Mouse (Mus musculus) CH12.LX (cell line): ENCODE results near the gene Cdk17. TPM values are rescaled to one million over a fixed set of nuclear protein-coding genes. Genes with fewer than 3 reads are reported as not detected.
A peak's percentile ranks its signal among the peaks of the same experiment; 100 is the strongest.

Source experiments
- DNase-seq: peaks from one replicate; pipeline ENCODE4 v3.0.0-alpha.2; 2013; ENCODE audit errors: extremely low read depth
- H3K27ac ChIP-seq: 2 replicates; pipeline ENCODE4 v1.5.1; 2012; ENCODE audit warnings: low read depth, mild to moderate bottlenecking, control low read depth, moderate library complexity; ENCODE audit not compliant: insufficient read depth
- H3K27me3 ChIP-seq: replicated peaks from 2 replicates; pipeline ENCODE3; 2012; ENCODE audit warnings: inconsistent platforms
- H3K36me3 ChIP-seq, 2 experiments: replicated peaks in 1 of 2; 2 replicates each; pipeline versions ENCODE3 to v1.6.1; 2012; ENCODE audit warnings: inconsistent platforms in 1 of 2, low read length in 1 of 2, mild to moderate bottlenecking in 1 of 2, mixed read lengths in 1 of 2, moderate library complexity in 1 of 2; ENCODE audit not compliant: control insufficient read depth in 1 of 2, insufficient read depth in 1 of 2
- H3K4me1 ChIP-seq, 2 experiments: 2 replicates each; pipeline ENCODE4 v1.6.1; 2012; ENCODE audit warnings: inconsistent platforms in 1 of 2, moderate library complexity in 1 of 2; ENCODE audit not compliant: insufficient read depth in 2 of 2, control insufficient read depth in 1 of 2
- H3K4me2 ChIP-seq: 2 replicates; pipeline ENCODE4 v1.6.1; 2012; ENCODE audit warnings: low read depth, mild to moderate bottlenecking, control low read depth; ENCODE audit not compliant: poor library complexity, insufficient read depth, severe bottlenecking
- H3K4me3 ChIP-seq, 3 experiments: fragments of 150-350 bp in 1 of 3; sonication (generic) in 1 of 3; replicated peaks in 1 of 3; 2 replicates each; pipeline versions ENCODE3 to v1.5.1; 2011 to 2012; ENCODE audit warnings: low read depth in 2 of 3, low read length in 2 of 3, mild to moderate bottlenecking in 2 of 3, moderate library complexity in 2 of 3, control low read depth in 1 of 3, improper control_type of control experiment in 1 of 3, inconsistent platforms in 1 of 3, mixed read lengths in 1 of 3; ENCODE audit not compliant: poor library complexity in 1 of 3
- H3K79me2 ChIP-seq: replicated peaks from 2 replicates; pipeline ENCODE4 v1.6.1; 2012; ENCODE audit warnings: mild to moderate bottlenecking, moderate library complexity; ENCODE audit not compliant: control insufficient read depth, poor library complexity, insufficient read depth, severe bottlenecking; ENCODE audit errors: extremely low read depth
- H3K9ac ChIP-seq: 2 replicates; pipeline ENCODE4 v1.6.1; 2012; ENCODE audit warnings: low read depth, mild to moderate bottlenecking, control low read depth, moderate library complexity; ENCODE audit not compliant: insufficient read depth
- H3K9me3 ChIP-seq: replicated peaks from 2 replicates; pipeline ENCODE3; 2012; ENCODE audit warnings: low read length, inconsistent platforms, mixed read lengths
- BHLHE40 ChIP-seq: IDR thresholded peaks from 2 replicates; pipeline ENCODE4 v1.6.1; 2011; ENCODE audit warnings: mild to moderate bottlenecking, low read depth, low read length, improper control_type of control experiment
- CHD2 ChIP-seq: IDR thresholded peaks from 2 replicates; pipeline ENCODE4 v1.6.1; 2011; ENCODE audit warnings: low read length, improper control_type of control experiment
- CTCF ChIP-seq, 2 experiments: IDR thresholded peaks in 1 of 2; conservative IDR thresholded peaks in 1 of 2; 2 replicates each; pipeline ENCODE4 v1.5.1; 2011 to 2012; ENCODE audit warnings: low read depth in 2 of 2, low read length in 2 of 2, improper control_type of control experiment in 1 of 2, inconsistent platforms in 1 of 2, mild to moderate bottlenecking in 1 of 2, moderate library complexity in 1 of 2
- ELF1 ChIP-seq: IDR thresholded peaks from 2 replicates; pipeline ENCODE4 v1.6.1; 2014; ENCODE audit warnings: low read depth, mild to moderate bottlenecking, inconsistent platforms, low read length, improper control_type of control experiment
- EP300 ChIP-seq: IDR thresholded peaks from 2 replicates; pipeline ENCODE4 v1.6.1; 2011; ENCODE audit warnings: low read length, improper control_type of control experiment
- GABPA ChIP-seq: IDR thresholded peaks from 2 replicates; pipeline ENCODE4 v1.6.1; 2012; ENCODE audit warnings: low read depth, low read length, improper control_type of control experiment, inconsistent platforms; ENCODE audit not compliant: insufficient replicate concordance
- IRF4 ChIP-seq: IDR thresholded peaks from 2 replicates; pipeline ENCODE4 v1.6.1; 2014; ENCODE audit warnings: low read depth, mild to moderate bottlenecking, inconsistent platforms, low read length, improper control_type of control experiment
- JUND ChIP-seq: conservative IDR thresholded peaks from 2 replicates; pipeline ENCODE4 v1.6.1; 2011; ENCODE audit warnings: low read depth, low read length, improper control_type of control experiment
- MAFK ChIP-seq: IDR thresholded peaks from 2 replicates; pipeline ENCODE4 v1.6.1; 2011; ENCODE audit warnings: low read length, improper control_type of control experiment; ENCODE audit not compliant: insufficient replicate concordance
- MEF2A ChIP-seq: IDR thresholded peaks from 2 replicates; pipeline ENCODE4 v1.6.1; 2014; ENCODE audit warnings: low read depth, mild to moderate bottlenecking, inconsistent platforms, low read length, improper control_type of control experiment, borderline replicate concordance
- MYC ChIP-seq: IDR thresholded peaks from 2 replicates; pipeline ENCODE4 v1.6.1; 2011; ENCODE audit warnings: low read depth, mild to moderate bottlenecking, improper control_type of control experiment, low read length
- PAX5 ChIP-seq: IDR thresholded peaks from 2 replicates; pipeline ENCODE4 v1.6.1; 2012; ENCODE audit warnings: low read length, inconsistent platforms, mixed read lengths
- POLR2A ChIP-seq: IDR thresholded peaks from 2 replicates; pipeline ENCODE4 v1.6.1; 2011; ENCODE audit warnings: low read depth, mild to moderate bottlenecking, improper control_type of control experiment, low read length
- RCOR1 ChIP-seq: conservative IDR thresholded peaks from 2 replicates; pipeline ENCODE4 v1.6.1; 2012; ENCODE audit warnings: low read depth, mild to moderate bottlenecking, inconsistent platforms, low read length, improper control_type of control experiment
- SMC3 ChIP-seq: IDR thresholded peaks from 2 replicates; pipeline ENCODE4 v1.6.1; 2011; ENCODE audit warnings: low read depth, low read length, improper control_type of control experiment
- UBTF ChIP-seq: IDR thresholded peaks from 2 replicates; pipeline ENCODE4 v1.6.1; 2012; ENCODE audit warnings: low read depth, mild to moderate bottlenecking, inconsistent platforms, low read length, improper control_type of control experiment, moderate library complexity
- USF1 ChIP-seq: IDR thresholded peaks from 2 replicates; pipeline ENCODE4 v1.6.1; 2014; ENCODE audit warnings: low read depth, mild to moderate bottlenecking, inconsistent platforms, low read length, improper control_type of control experiment
- ZKSCAN1 ChIP-seq: IDR thresholded peaks from 2 replicates; pipeline ENCODE4 v1.6.1; 2012; ENCODE audit warnings: low read depth, inconsistent platforms, low read length, improper control_type of control experiment, borderline replicate concordance
- ZMIZ1 ChIP-seq: IDR thresholded peaks from 2 replicates; pipeline ENCODE4 v1.6.1; 2012; ENCODE audit warnings: low read depth, mild to moderate bottlenecking, inconsistent platforms, low read length, improper control_type of control experiment
- dilution Hi-C: fragments of 300-500 bp; cut with MboI; formaldehyde crosslinking; loops from 2 replicates; pipeline ENCODE4 v1.14.3; 2020; ENCODE audit warnings: low sequenced_read_pairs; ENCODE audit not compliant: extremely low pct_unique_long_range_greater_than_20kb, extremely low pct_ligation_motif_present
- in situ Hi-C: fragments of 300-500 bp; cut with MboI; formaldehyde crosslinking; loops from 3 replicates; pipeline ENCODE4 v1.14.3; 2019; ENCODE audit warnings: low sequenced_read_pairs, low pct_ligation_motif_present, low pct_unique_long_range_greater_than_20kb, mixed read lengths
- polyA plus RNA-seq: library from polyadenylated mRNA; unstranded; fragments of >175 nt; gene quantifications from 2 replicates; pipeline ENCODE4 v1.2.1, GENCODE M21; 2012; ENCODE audit warnings: low read depth; ENCODE audit not compliant: insufficient read length
- total RNA-seq, 2 experiments: library from RNA; depleted of rRNA; stranded (reverse); fragments of 300-350 nt in 1 of 2; fragments of >200 nt in 1 of 2; gene quantifications; 2 replicates each; pipeline ENCODE4 v1.2.3; 2012 to 2014

The Cdk17 gene
- total and polyA plus RNA-seq, 3 experiments = 23.4 to 51.3 (median 28.5) TPM

- DNase-seq = no peak
- Histone ChIP-seq H3K9me3 (peaks cover 15% of the 10 kb centered on the region), H3K4me3 (no peak overlapping the region), H3K79me2 (peaks cover 71% of the 10 kb centered on the region), H3K36me3 (peaks cover 6 to 36% of the 10 kb centered on the region in 2 experiments), H3K9ac (no peak overlapping the region), H3K4me1 (peaks cover 0 to 8% of the 10 kb centered on the region in 2 experiments; a peak in 2 of 4 replicates), H3K27me3 (no peaks in the 10 kb centered on the region), H3K27ac (no peak overlapping the region), H3K4me2 (no peak overlapping the region)
- dilution Hi-C loops (no loop called here), in situ Hi-C loops (no loop called here)
- 0 out of 4 replicates have a peak, but pooled peaks of 1 of the 2 experiments have one; percentile 7 for TF ChIP-seq CTCF (conservative IDR thresholded peaks at IDR 0.05 in 1 of 2, IDR thresholded peaks at IDR 0.05 in 1 of 2; ENCODE audit: low read depth in 2 of 2, low read length in 2 of 2)
- no peak for TF ChIP-seq BHLHE40
These were observed 18.0 kb downstream of the Cdk17 start for GRCm38 (mm10) chr10:93178662-93179061.

DNA sequence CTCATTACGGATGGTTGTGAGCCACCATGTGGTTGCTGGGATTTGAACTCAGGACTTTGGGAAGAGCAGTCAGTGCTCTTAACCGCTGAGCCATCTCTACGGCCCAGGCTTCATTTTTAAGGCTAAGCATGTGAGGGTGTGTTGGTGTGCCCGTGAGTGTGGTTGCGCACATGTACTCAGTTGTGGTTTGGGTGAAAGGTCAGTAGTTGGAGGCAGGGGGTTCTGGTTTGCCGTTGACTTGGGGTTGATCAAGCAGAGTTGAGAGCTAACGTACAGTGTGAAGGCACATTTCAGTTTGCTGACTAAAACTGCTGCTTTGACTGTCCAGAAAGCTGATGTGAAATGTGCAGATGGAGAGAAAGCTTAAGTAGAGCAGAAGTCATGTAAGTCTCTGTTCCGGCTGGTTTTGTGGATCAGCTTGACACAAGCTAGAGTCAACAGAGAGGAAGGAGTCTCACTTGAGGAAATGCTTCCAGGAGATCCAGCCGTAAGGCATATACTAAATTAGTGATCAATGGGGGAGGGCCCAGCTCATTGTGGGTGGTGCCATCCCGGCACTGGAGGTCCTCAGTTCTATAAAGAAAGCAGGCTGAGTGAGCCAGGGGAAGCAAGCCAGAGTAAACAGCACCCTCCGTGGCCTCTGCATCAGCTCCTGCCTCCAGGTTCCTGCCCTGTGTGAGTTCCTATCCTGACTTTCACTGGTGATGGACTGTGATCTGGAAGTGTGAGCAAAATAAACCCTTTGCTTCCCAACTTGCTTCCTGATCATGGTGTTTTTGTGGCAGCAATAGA lies 19.2 kb downstream of the Cdk17 start:
- peaks cover 74% of the 10 kb centered on the region for H3K79me2 ChIP-seq
- no peak overlapping the region for H3K4me3 ChIP-seq
- H3K4me2 ChIP-seq = no peak overlapping the region
- no peak overlapping the region for H3K27ac ChIP-seq
- H3K36me3 ChIP-seq = peaks cover 3 to 34% of the 10 kb centered on the region in 2 experiments
- peaks cover 15% of the 10 kb centered on the region for H3K9me3 ChIP-seq
- in situ Hi-C loops = no loop called here
- H3K27me3 ChIP-seq = no peaks in the 10 kb centered on the region
- dilution Hi-C loops = no loop called here
- H3K9ac ChIP-seq = no peak overlapping the region
- DNase-seq = no peak
- H3K4me1 ChIP-seq = peaks cover 0 to 13% of the 10 kb centered on the region in 2 experiments; a peak in 2 of 4 replicates
- TF ChIP-seq BHLHE40 = no peak
- no peak for TF ChIP-seq CHD2
- no peak for TF ChIP-seq MAFK
- no peak for TF ChIP-seq MYC
- no peak for TF ChIP-seq POLR2A
- TF ChIP-seq RCOR1 = no peak
- no peak for TF ChIP-seq EP300
- no peak for TF ChIP-seq ELF1
- no peak for TF ChIP-seq ZMIZ1
- no peak for TF ChIP-seq UBTF
- no peak for TF ChIP-seq MEF2A
- TF ChIP-seq IRF4 = no peak
- TF ChIP-seq JUND = no peak
- no peak for TF ChIP-seq PAX5
- TF ChIP-seq SMC3 = no peak
- TF ChIP-seq ZKSCAN1 = no peak
- TF ChIP-seq USF1 = no peak
- no peak for TF ChIP-seq GABPA
